Mouse (Mus musculus): ENCODE results near the gene A230072I06Rik. TPM values are rescaled to one million over a fixed set of nuclear protein-coding genes. Genes with fewer than 3 reads are reported as not detected.

The A230072I06Rik gene
- polyA plus RNA-seq, 1 experiment = not detected

DNA sequence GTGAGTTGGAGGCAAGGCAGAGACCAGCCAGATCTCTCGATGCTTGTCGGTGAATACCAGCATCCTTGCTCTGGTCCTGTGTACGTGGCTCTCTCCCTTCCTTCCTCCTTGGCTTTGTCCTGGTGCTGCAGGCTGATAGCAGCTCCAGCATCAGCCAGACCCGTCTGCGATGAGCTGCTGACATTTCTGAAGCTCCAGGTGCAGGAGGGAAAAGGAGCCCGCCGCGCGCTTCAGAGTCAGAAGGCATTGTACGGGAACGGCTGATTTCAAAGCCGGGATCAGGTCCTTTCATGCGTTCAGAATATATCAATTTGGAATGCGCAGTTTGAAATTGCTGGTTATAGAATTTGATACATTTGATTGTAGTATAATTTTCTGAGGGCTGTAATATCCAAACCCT lies 23.4 kb downstream of the A230072I06Rik start:
- Histone ChIP-seq H3K27ac (replicated peaks; ENCODE audit: low read depth, low read length) (no peak overlapping the region), H3K4me1 (ENCODE audit: control insufficient read depth, insufficient read depth, insufficient read length, low read length) (no peaks in the 10 kb centered on the region), H3K4me3 (ENCODE audit: insufficient read depth, low read depth, low read length) (no peak overlapping the region)

GRCm38 (mm10) chr8:12312975-12313734 lies 34.5 kb downstream of the A230072I06Rik start:
- no peak overlapping the region for H3K4me3 ChIP-seq (ENCODE audit: insufficient read depth, low read depth, low read length)
- no peaks in the 10 kb centered on the region for H3K4me1 ChIP-seq (ENCODE audit: control insufficient read depth, insufficient read depth, insufficient read length, low read length)
- no peak overlapping the region for H3K27ac ChIP-seq (replicated peaks; ENCODE audit: low read depth, low read length)

DNA sequence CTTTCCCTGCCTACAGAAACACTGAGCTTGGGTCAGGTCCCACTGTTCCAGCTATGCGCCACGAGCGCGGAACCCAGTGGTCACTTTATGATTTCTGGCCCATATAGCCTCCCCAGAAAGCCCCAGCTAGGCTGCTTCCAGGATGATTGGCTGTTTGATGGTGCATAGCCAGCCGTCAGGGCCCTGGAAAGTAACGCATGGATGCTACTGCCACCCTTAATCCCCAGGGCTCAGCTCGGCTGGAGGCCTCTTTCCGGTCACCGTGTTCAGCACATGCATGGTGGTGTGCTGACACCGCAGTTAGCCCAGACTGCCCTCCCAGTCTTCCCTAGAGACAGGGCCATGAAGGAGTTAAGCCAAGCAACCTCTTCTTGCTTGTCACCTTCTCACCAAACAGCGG lies 35.6 kb downstream of the A230072I06Rik start:
- Histone ChIP-seq H3K27ac (replicated peaks; ENCODE audit: low read depth, low read length) (no peak overlapping the region), H3K4me3 (ENCODE audit: insufficient read depth, low read depth, low read length) (no peak overlapping the region), H3K4me1 (ENCODE audit: control insufficient read depth, insufficient read depth, insufficient read length, low read length) (no peaks in the 10 kb centered on the region)

GRCm38 (mm10) chr8:12315177-12315576 lies 36.6 kb downstream of the A230072I06Rik start:
- H3K4me1 ChIP-seq (ENCODE audit: control insufficient read depth, insufficient read depth, insufficient read length, low read length) = no peaks in the 10 kb centered on the region
- no peak overlapping the region for H3K27ac ChIP-seq (replicated peaks; ENCODE audit: low read depth, low read length)
- H3K4me3 ChIP-seq (ENCODE audit: insufficient read depth, low read depth, low read length) = no peak overlapping the region

DNA sequence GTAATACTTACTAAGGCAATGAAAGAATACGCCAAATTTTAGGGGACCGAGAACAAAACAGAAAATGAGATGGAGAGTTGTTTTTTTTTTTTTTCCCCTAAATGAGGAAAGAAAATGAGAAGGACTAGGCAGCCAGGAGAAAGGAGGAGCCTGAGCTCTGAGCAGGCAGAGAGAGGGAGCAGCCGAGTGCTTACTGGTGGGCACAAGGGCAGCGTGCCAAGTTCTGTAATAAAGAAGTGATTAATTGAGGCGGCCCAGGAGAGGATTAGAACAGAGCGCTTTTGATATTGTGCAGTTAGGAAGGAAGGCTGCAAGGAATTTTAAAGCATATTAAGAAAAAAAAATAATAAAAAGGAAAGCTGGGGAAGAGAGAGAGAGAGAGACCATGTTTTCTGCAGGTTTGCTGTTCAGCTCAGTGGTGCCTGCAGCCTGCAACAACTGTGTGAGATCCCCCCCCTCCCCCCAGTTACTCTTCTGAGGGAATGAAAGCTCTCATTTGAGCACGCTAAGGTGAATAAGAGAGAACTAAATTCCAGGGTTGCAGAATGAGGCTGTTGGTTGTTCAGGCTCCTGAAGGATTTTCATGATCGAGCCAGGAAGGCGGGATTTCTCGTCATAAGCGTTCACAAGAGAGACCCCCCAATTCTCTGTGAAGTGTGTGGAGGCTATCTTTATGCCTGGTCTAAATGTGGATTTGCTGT lies 41.3 kb downstream of the A230072I06Rik start:
- H3K4me3 ChIP-seq (ENCODE audit: insufficient read depth, low read depth, low read length) = no peak overlapping the region
- no peaks in the 10 kb centered on the region for H3K4me1 ChIP-seq (ENCODE audit: control insufficient read depth, insufficient read depth, insufficient read length, low read length)
- H3K27ac ChIP-seq (replicated peaks; ENCODE audit: low read depth, low read length) = no peak overlapping the region

DNA sequence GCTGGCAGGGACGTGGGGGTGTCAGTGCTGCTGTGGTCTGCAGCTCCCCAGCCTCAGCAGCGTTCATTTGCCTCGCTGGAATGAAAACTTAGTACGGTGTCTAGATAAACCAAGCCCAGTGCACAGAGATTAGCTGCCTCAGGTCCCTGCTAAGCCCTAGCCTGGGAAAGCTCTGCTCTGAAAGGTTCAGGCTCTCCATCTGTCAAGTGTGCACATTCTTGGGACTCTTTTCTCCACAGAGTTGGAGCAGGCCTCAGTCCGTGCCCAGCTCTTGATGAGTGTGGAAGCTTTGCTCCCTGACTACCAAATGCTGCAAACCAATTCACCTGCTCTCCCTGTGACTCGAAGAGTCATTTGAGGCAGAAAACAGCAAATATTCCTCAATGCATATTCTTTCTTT lies 43.5 kb downstream of the A230072I06Rik start:
- H3K4me1 ChIP-seq (ENCODE audit: control insufficient read depth, insufficient read depth, insufficient read length, low read length) = no peaks in the 10 kb centered on the region
- H3K4me3 ChIP-seq (ENCODE audit: insufficient read depth, low read depth, low read length) = no peak overlapping the region
- no peak overlapping the region for H3K27ac ChIP-seq (replicated peaks; ENCODE audit: low read depth, low read length)

- H3K27ac ChIP-seq (replicated peaks; ENCODE audit: low read depth, low read length) = no peak overlapping the region
- H3K4me3 ChIP-seq (ENCODE audit: insufficient read depth, low read depth, low read length) = no peak overlapping the region
- H3K4me1 ChIP-seq (ENCODE audit: control insufficient read depth, insufficient read depth, insufficient read length, low read length) = no peaks in the 10 kb centered on the region
Measured at GRCm38 (mm10) chr8:12323238-12323637, 44.6 kb downstream of the A230072I06Rik start.

GRCm38 (mm10) chr8:12324561-12324960 lies 45.9 kb downstream of the A230072I06Rik start:
- Histone ChIP-seq H3K4me1 (ENCODE audit: control insufficient read depth, insufficient read depth, insufficient read length, low read length) (no peaks in the 10 kb centered on the region), H3K27ac (replicated peaks; ENCODE audit: low read depth, low read length) (no peak overlapping the region), H3K4me3 (ENCODE audit: insufficient read depth, low read depth, low read length) (no peak overlapping the region)

- no peak overlapping the region for H3K27ac ChIP-seq (replicated peaks; ENCODE audit: low read depth, low read length)
- H3K4me1 ChIP-seq (ENCODE audit: control insufficient read depth, insufficient read depth, insufficient read length, low read length) = no peaks in the 10 kb centered on the region
- H3K4me3 ChIP-seq (ENCODE audit: insufficient read depth, low read depth, low read length) = no peak overlapping the region
Measured at GRCm38 (mm10) chr8:12324991-12325601, 46.5 kb downstream of the A230072I06Rik start.

DNA sequence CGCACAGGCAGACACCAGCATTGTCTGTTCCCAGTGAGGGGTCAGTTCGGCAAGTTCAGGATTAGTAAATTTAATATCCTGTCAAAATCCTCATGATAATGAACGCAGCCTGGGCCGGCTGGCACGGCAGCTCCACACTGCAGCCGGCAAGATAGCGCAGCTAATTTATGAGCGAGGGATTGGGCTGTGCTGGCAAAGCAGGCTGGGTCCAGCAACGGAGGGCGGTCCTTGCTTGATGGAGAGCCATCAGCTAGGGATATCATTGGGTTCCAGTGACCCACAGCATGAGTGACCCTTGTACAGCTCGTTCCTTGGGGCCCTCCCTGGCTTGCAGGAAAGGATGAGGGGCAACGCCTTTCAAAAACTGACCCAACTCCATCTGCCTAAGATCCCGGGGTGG lies 48.6 kb downstream of the A230072I06Rik start:
- H3K27ac ChIP-seq (replicated peaks; ENCODE audit: low read depth, low read length) = no peak overlapping the region

GRCm38 (mm10) chr8:12327707-12328471 lies 49.3 kb downstream of the A230072I06Rik start:
- Histone ChIP-seq H3K27ac (replicated peaks; ENCODE audit: low read depth, low read length) (no peak overlapping the region), H3K4me3 (ENCODE audit: insufficient read depth, low read depth, low read length) (no peak overlapping the region)

More for the DNA sequence above, 48.6 kb downstream of the A230072I06Rik start:
- no peak overlapping the region for H3K4me3 ChIP-seq (ENCODE audit: insufficient read depth, low read depth, low read length)
- no peaks in the 10 kb centered on the region for H3K4me1 ChIP-seq (ENCODE audit: control insufficient read depth, insufficient read depth, insufficient read length, low read length)

GRCm38 (mm10) chr8:12328476-12328875 lies 49.9 kb downstream of the A230072I06Rik start:
- no peak overlapping the region for H3K27ac ChIP-seq (replicated peaks; ENCODE audit: low read depth, low read length)
- no peaks in the 10 kb centered on the region for H3K4me1 ChIP-seq (ENCODE audit: control insufficient read depth, insufficient read depth, insufficient read length, low read length)
- no peak overlapping the region for H3K4me3 ChIP-seq (ENCODE audit: insufficient read depth, low read depth, low read length)

More at GRCm38 (mm10) chr8:12327707-12328471, 49.3 kb downstream of the A230072I06Rik start:
- H3K4me1 ChIP-seq (ENCODE audit: control insufficient read depth, insufficient read depth, insufficient read length, low read length) = no peaks in the 10 kb centered on the region

GRCm38 (mm10) chr8:12330066-12330465 lies 51.4 kb downstream of the A230072I06Rik start:
- no peaks in the 10 kb centered on the region for H3K4me1 ChIP-seq (ENCODE audit: control insufficient read depth, insufficient read depth, insufficient read length, low read length)
- no peak overlapping the region for H3K27ac ChIP-seq (replicated peaks; ENCODE audit: low read depth, low read length)
- no peak overlapping the region for H3K4me3 ChIP-seq (ENCODE audit: insufficient read depth, low read depth, low read length)

Data from brown adipose tissue, adult 24 weeks (tissue).